Mouse (Mus musculus) heart, embryonic 16.5 days (tissue): ENCODE measurements at regions not wholly inside any gene's neighbourhood (a gene's known extent, or its start where the extent isn't known, plus 50 kb on each side); places are given as distances from the start of the nearest gene placed in this dataset.

Source experiments
- ATAC-seq: fragments of 200-750 bp; cut with Nextera tagmentation; replicated peaks from 2 replicates; pipeline ENCODE4 v1.8.0; 2017; ENCODE audit warnings: moderate number of reproducible peaks; ENCODE audit not compliant: insufficient read depth, low FRiP score; ENCODE audit errors: extremely low read depth
- H3K27ac ChIP-seq: fragments of 300-500 bp; sonication (generic); 2 replicates; pipeline ENCODE4 v1.5.1; 2014; ENCODE audit warnings: mild to moderate bottlenecking, low read length, control low read depth, moderate library complexity
- H3K27me3 ChIP-seq: fragments of 300-500 bp; sonication (generic); 2 replicates; pipeline ENCODE4 v1.6.1; 2014; ENCODE audit warnings: low read length, mixed read lengths; ENCODE audit not compliant: control insufficient read depth, insufficient read depth
- H3K36me3 ChIP-seq: fragments of 300-500 bp; sonication (generic); 2 replicates; pipeline ENCODE4 v1.6.1; 2014; ENCODE audit not compliant: control insufficient read depth, insufficient read depth
- H3K4me1 ChIP-seq: fragments of 300-500 bp; sonication (generic); 2 replicates; pipeline ENCODE4 v1.6.1; 2014; ENCODE audit warnings: low read length, mixed read lengths; ENCODE audit not compliant: control insufficient read depth, insufficient read depth
- H3K4me2 ChIP-seq: fragments of 300-500 bp; sonication (generic); 2 replicates; pipeline ENCODE4 v1.6.1; 2014; ENCODE audit warnings: low read depth, mild to moderate bottlenecking, control low read depth, low read length
- H3K4me3 ChIP-seq: fragments of 300-500 bp; sonication (generic); 2 replicates; pipeline ENCODE4 v1.5.1; 2014; ENCODE audit warnings: mild to moderate bottlenecking, control low read depth, low read length
- H3K9ac ChIP-seq: fragments of 300-500 bp; sonication (generic); 2 replicates; pipeline ENCODE4 v1.6.1; 2014; ENCODE audit warnings: low read length, control low read depth
- H3K9me3 ChIP-seq: fragments of 300-500 bp; sonication (generic); replicated peaks from 2 replicates; pipeline ENCODE4 v1.6.1; 2016; ENCODE audit warnings: low read length; ENCODE audit not compliant: control insufficient read depth
- WGBS: fragments of 180-500 bp; shearing (Covaris S2); extraction: QIAGEN DNeasy Blood & Tissue Kit; methylation state at CpG from one replicate; pipeline ENCODE4 v1.1.7; 2014; 5-methylcytosine and 5-hydroxymethylcytosine counted together

- 65% methylated on average over 6 of the region's 6 CpGs for WGBS
- Histone ChIP-seq H3K9me3 (no peaks in the 10 kb centered on the region), H3K27me3 (no peaks in the 10 kb centered on the region), H3K4me2 (no peak overlapping the region), H3K27ac (no peak overlapping the region), H3K36me3 (no peaks in the 10 kb centered on the region), H3K4me1 (no peaks in the 10 kb centered on the region), H3K4me3 (no peak overlapping the region), H3K9ac (no peak overlapping the region)
- ATAC-seq, result no peak
Observed at GRCm38 (mm10) chr15:10767535-10767934, 53.1 kb upstream of the Rai14 start.

GRCm38 (mm10) chr15:10770410-10771310 lies 56.2 kb upstream of the Rai14 start:
- Histone ChIP-seq H3K27ac (no peak overlapping the region), H3K36me3 (no peaks in the 10 kb centered on the region), H3K4me1 (no peaks in the 10 kb centered on the region), H3K4me3 (no peak overlapping the region), H3K4me2 (no peak overlapping the region), H3K9me3 (no peaks in the 10 kb centered on the region), H3K27me3 (no peaks in the 10 kb centered on the region), H3K9ac (no peak overlapping the region)
- no peak for ATAC-seq
- WGBS, result 59% methylated on average over 5 of the region's 5 CpGs

- Histone ChIP-seq H3K27ac (no peak overlapping the region), H3K4me3 (no peak overlapping the region), H3K4me1 (no peaks in the 10 kb centered on the region), H3K9ac (no peak overlapping the region), H3K36me3 (no peaks in the 10 kb centered on the region), H3K27me3 (no peaks in the 10 kb centered on the region), H3K4me2 (no peak overlapping the region), H3K9me3 (no peaks in the 10 kb centered on the region)
- ATAC-seq, result no peak
- WGBS, result 34% methylated on average over 4 of the region's 4 CpGs
Observed at GRCm38 (mm10) chr15:10771311-10771690, 56.9 kb upstream of the Rai14 start.

- Histone ChIP-seq H3K4me2 (no peak overlapping the region), H3K27me3 (no peaks in the 10 kb centered on the region), H3K4me3 (no peak overlapping the region), H3K36me3 (no peaks in the 10 kb centered on the region), H3K9me3 (no peaks in the 10 kb centered on the region), H3K9ac (no peak overlapping the region), H3K4me1 (no peaks in the 10 kb centered on the region), H3K27ac (no peak overlapping the region)
- ATAC-seq, result no peak; the same call in 1 of the 2 replicates
- 58% methylated on average over 13 of the region's 13 CpGs for WGBS
Observed at GRCm38 (mm10) chr15:10779941-10780620, 65.7 kb upstream of the Rai14 start.

GRCm38 (mm10) chr15:10789371-10789770 lies 74.9 kb upstream of the Rai14 start:
- H3K27ac ChIP-seq, result no peak overlapping the region
- no peaks in the 10 kb centered on the region for H3K9me3 ChIP-seq
- no peaks in the 10 kb centered on the region for H3K27me3 ChIP-seq
- ATAC-seq, result no peak
- no peaks in the 10 kb centered on the region for H3K4me1 ChIP-seq
- no peaks in the 10 kb centered on the region for H3K36me3 ChIP-seq
- no peak overlapping the region for H3K9ac ChIP-seq
- WGBS, result 74% methylated on average over 6 of the region's 6 CpGs
- H3K4me2 ChIP-seq, result no peak overlapping the region
- no peak overlapping the region for H3K4me3 ChIP-seq

- Histone ChIP-seq H3K27ac (no peak overlapping the region), H3K9ac (no peak overlapping the region), H3K4me2 (no peak overlapping the region), H3K27me3 (no peaks in the 10 kb centered on the region), H3K4me3 (no peak overlapping the region), H3K9me3 (no peaks in the 10 kb centered on the region), H3K4me1 (no peaks in the 10 kb centered on the region), H3K36me3 (no peaks in the 10 kb centered on the region)
- 64% methylated on average over 3 of the region's 3 CpGs for WGBS
- ATAC-seq, result no peak
Observed at GRCm38 (mm10) chr15:10790862-10791497, 76.6 kb upstream of the Rai14 start.

GRCm38 (mm10) chr15:10791516-10792112 lies 77.2 kb upstream of the Rai14 start:
- H3K9ac ChIP-seq, result no peak overlapping the region
- H3K4me2 ChIP-seq, result no peak overlapping the region
- H3K36me3 ChIP-seq, result no peaks in the 10 kb centered on the region
- WGBS, result 58% methylated on average over 3 of the region's 3 CpGs
- no peaks in the 10 kb centered on the region for H3K4me1 ChIP-seq
- H3K27me3 ChIP-seq, result no peaks in the 10 kb centered on the region
- no peak overlapping the region for H3K27ac ChIP-seq
- no peak for ATAC-seq
- H3K9me3 ChIP-seq, result no peaks in the 10 kb centered on the region
- no peak overlapping the region for H3K4me3 ChIP-seq

- H3K9me3 ChIP-seq, result no peaks in the 10 kb centered on the region
- H3K4me3 ChIP-seq, result no peak overlapping the region
- H3K27me3 ChIP-seq, result no peaks in the 10 kb centered on the region
- no peak overlapping the region for H3K27ac ChIP-seq
- no peak overlapping the region for H3K4me2 ChIP-seq
- no peaks in the 10 kb centered on the region for H3K36me3 ChIP-seq
- 73% methylated on average over 7 of the region's 7 CpGs for WGBS
- ATAC-seq, result no peak
- no peaks in the 10 kb centered on the region for H3K4me1 ChIP-seq
- H3K9ac ChIP-seq, result no peak overlapping the region
Observed at GRCm38 (mm10) chr15:10792156-10792555, 77.7 kb upstream of the Rai14 start.
